Mouse (Mus musculus): ENCODE data around the gene Ddx21.

DNA sequence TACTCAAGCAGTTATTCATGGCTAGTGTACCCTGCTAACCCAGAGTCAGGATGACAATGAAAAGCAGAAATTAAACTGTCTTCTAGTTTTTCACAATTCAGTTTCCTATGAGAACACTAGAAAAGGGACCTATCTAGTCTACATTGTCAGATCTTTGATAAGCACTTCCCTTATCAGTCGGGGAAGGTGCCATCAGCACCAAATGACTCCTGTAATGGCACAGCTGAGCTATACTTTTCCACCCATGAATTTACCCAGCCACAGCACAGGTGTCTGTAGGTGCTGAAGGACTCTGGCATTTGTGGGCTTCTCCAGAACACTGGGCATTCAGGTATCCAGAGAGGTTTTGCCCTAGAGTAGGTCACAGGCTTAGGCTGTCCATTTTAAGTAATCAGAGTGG is 18.8 kb downstream of the Ddx21 start:
- no peak for TF ChIP-seq POLR2A (IDR thresholded peaks at IDR 0.05; ENCODE audit: low read depth, low read length)
- TF ChIP-seq CTCF (IDR thresholded peaks at IDR 0.05; ENCODE audit: extremely low read depth, insufficient read length, insufficient replicate concordance, low read depth, low read length): no peak

Data from small intestine, adult 2 months (tissue).